Mouse (Mus musculus): ENCODE measurements around the gene Rita1. TPM values are rescaled to one million over a fixed set of nuclear protein-coding genes. Genes with fewer than 3 reads are reported as not detected.

Rita1 gene
- polyA plus RNA-seq, 1 experiment from 2014 or later: 16.5 TPM

GRCm38 (mm10) chr5:120587940-120588568 lies 24.3 kb downstream of the Rita1 start:
- peaks cover 6% of the 10 kb centered on the region; the same call in 1 of the 2 replicates for H3K27me3 ChIP-seq (ENCODE audit: poor library complexity, severe bottlenecking)
- 2% methylated on average over 28 of the region's 29 CpGs for WGBS
- peak; percentile 31 for DNase-seq (ENCODE audit: extremely low spot score, low spot score)
- H3K4me3 ChIP-seq: peak overlapping the region; percentile 81
- peaks cover 44% of the 10 kb centered on the region for H3K4me1 ChIP-seq
- 0 out of 2 replicates have a peak, but pooled peaks cover 3% of the 10 kb centered on the region for H3K9me3 ChIP-seq
- H3K27ac ChIP-seq: peak overlapping the region; percentile 89
- H3K36me3 ChIP-seq (replicated peaks): peaks cover 20% of the 10 kb centered on the region

- peak overlapping the region; percentile 89 for H3K27ac ChIP-seq
- peaks cover 6% of the 10 kb centered on the region; the same call in 1 of the 2 replicates for H3K27me3 ChIP-seq (ENCODE audit: poor library complexity, severe bottlenecking)
- peaks cover 44% of the 10 kb centered on the region for H3K4me1 ChIP-seq
- peaks cover 24% of the 10 kb centered on the region for H3K36me3 ChIP-seq (replicated peaks)
- peak overlapping the region; percentile 81 for H3K4me3 ChIP-seq
- DNase-seq (ENCODE audit: extremely low spot score, low spot score): no peak
- WGBS: 37% methylated on average over 9 of the region's 9 CpGs
- 0 out of 2 replicates have a peak, but pooled peaks cover 3% of the 10 kb centered on the region for H3K9me3 ChIP-seq
These were observed 24.8 kb downstream of the Rita1 start for GRCm38 (mm10) chr5:120587616-120587926.

GRCm38 (mm10) chr5:120586741-120587615 lies 25.4 kb downstream of the Rita1 start:
- Histone ChIP-seq H3K27ac (peak overlapping the region; percentile 89; the same call in 1 of the 2 replicates), H3K4me1 (peaks cover 44% of the 10 kb centered on the region), H3K36me3 (replicated peaks) (peaks cover 27% of the 10 kb centered on the region), H3K9me3 (0 out of 2 replicates have a peak, but pooled peaks cover 3% of the 10 kb centered on the region), H3K27me3 (ENCODE audit: poor library complexity, severe bottlenecking) (peaks cover 6% of the 10 kb centered on the region; the same call in 1 of the 2 replicates), H3K4me3 (peak overlapping the region; percentile 81)
- no peak for DNase-seq (ENCODE audit: extremely low spot score, low spot score)
- 14% methylated on average over 17 of the region's 17 CpGs for WGBS

GRCm38 (mm10) chr5:120584968-120585367 lies 27.4 kb downstream of the Rita1 start:
- no peak for DNase-seq (ENCODE audit: extremely low spot score, low spot score)
- no peak overlapping the region for H3K4me3 ChIP-seq

GRCm38 (mm10) chr5:120583511-120583910 lies 28.9 kb downstream of the Rita1 start:
- no peak overlapping the region for H3K27ac ChIP-seq
- peaks cover 6% of the 10 kb centered on the region; the same call in 1 of the 2 replicates for H3K27me3 ChIP-seq (ENCODE audit: poor library complexity, severe bottlenecking)
- H3K36me3 ChIP-seq (replicated peaks): peaks cover 42% of the 10 kb centered on the region
- no peak for DNase-seq (ENCODE audit: extremely low spot score, low spot score)
- H3K4me1 ChIP-seq: peaks cover 54% of the 10 kb centered on the region
- H3K9me3 ChIP-seq: no peaks in the 10 kb centered on the region
- 95% methylated on average over 4 of the region's 4 CpGs for WGBS
- H3K4me3 ChIP-seq: no peak overlapping the region

More at GRCm38 (mm10) chr5:120584968-120585367, 27.4 kb downstream of the Rita1 start:
- 36% methylated on average over 15 of the region's 15 CpGs for WGBS
- Histone ChIP-seq H3K36me3 (replicated peaks) (peaks cover 40% of the 10 kb centered on the region), H3K9me3 (no peaks in the 10 kb centered on the region), H3K27me3 (ENCODE audit: poor library complexity, severe bottlenecking) (peaks cover 6% of the 10 kb centered on the region; the same call in 1 of the 2 replicates), H3K4me1 (peaks cover 46% of the 10 kb centered on the region), H3K27ac (no peak overlapping the region)

GRCm38 (mm10) chr5:120582002-120582401 lies 30.4 kb downstream of the Rita1 start:
- H3K36me3 ChIP-seq (replicated peaks): peaks cover 42% of the 10 kb centered on the region
- no peak overlapping the region for H3K4me3 ChIP-seq
- no peak overlapping the region for H3K27ac ChIP-seq
- H3K4me1 ChIP-seq: peaks cover 48% of the 10 kb centered on the region
- 93% methylated on average over 9 of the region's 9 CpGs for WGBS
- no peak for DNase-seq (ENCODE audit: extremely low spot score, low spot score)
- H3K9me3 ChIP-seq: no peaks in the 10 kb centered on the region
- no peaks in the 10 kb centered on the region for H3K27me3 ChIP-seq (ENCODE audit: poor library complexity, severe bottlenecking)

- peaks cover 42% of the 10 kb centered on the region for H3K36me3 ChIP-seq (replicated peaks)
- H3K4me3 ChIP-seq: no peak overlapping the region
- H3K9me3 ChIP-seq: no peaks in the 10 kb centered on the region
- no peaks in the 10 kb centered on the region for H3K27me3 ChIP-seq (ENCODE audit: poor library complexity, severe bottlenecking)
- no peak for DNase-seq (ENCODE audit: extremely low spot score, low spot score)
- peak overlapping the region; percentile 31; the same call in 1 of the 2 replicates for H3K27ac ChIP-seq
- 94% methylated on average over 26 of the region's 26 CpGs for WGBS
- peaks cover 40% of the 10 kb centered on the region for H3K4me1 ChIP-seq
These were observed 32.3 kb downstream of the Rita1 start for GRCm38 (mm10) chr5:120579898-120580626.

GRCm38 (mm10) chr5:120579211-120579897 lies 33.0 kb downstream of the Rita1 start:
- H3K27ac ChIP-seq: peak overlapping the region; percentile 31
- H3K27me3 ChIP-seq (ENCODE audit: poor library complexity, severe bottlenecking): no peaks in the 10 kb centered on the region
- H3K9me3 ChIP-seq: no peaks in the 10 kb centered on the region
- peaks cover 40% of the 10 kb centered on the region for H3K4me1 ChIP-seq
- peaks cover 35% of the 10 kb centered on the region for H3K36me3 ChIP-seq (replicated peaks)
- H3K4me3 ChIP-seq: no peak overlapping the region
- WGBS: 77% methylated on average over 26 of the region's 26 CpGs
- DNase-seq (ENCODE audit: extremely low spot score, low spot score): no peak

- Histone ChIP-seq H3K36me3 (replicated peaks) (peaks cover 27% of the 10 kb centered on the region), H3K27ac (peak overlapping the region; percentile 31), H3K4me3 (no peak overlapping the region), H3K9me3 (no peaks in the 10 kb centered on the region), H3K4me1 (peaks cover 41% of the 10 kb centered on the region), H3K27me3 (ENCODE audit: poor library complexity, severe bottlenecking) (no peaks in the 10 kb centered on the region)
- WGBS: 72% methylated on average over 12 of the region's 12 CpGs
- no peak for DNase-seq (ENCODE audit: extremely low spot score, low spot score)
These were observed 33.8 kb downstream of the Rita1 start for GRCm38 (mm10) chr5:120578504-120579081.

GRCm38 (mm10) chr5:120577935-120578441 lies 34.4 kb downstream of the Rita1 start:
- Histone ChIP-seq H3K4me3 (no peak overlapping the region), H3K4me1 (peaks cover 41% of the 10 kb centered on the region), H3K9me3 (no peaks in the 10 kb centered on the region), H3K27ac (peak overlapping the region; percentile 31; the same call in 1 of the 2 replicates), H3K36me3 (replicated peaks) (peaks cover 21% of the 10 kb centered on the region), H3K27me3 (ENCODE audit: poor library complexity, severe bottlenecking) (no peaks in the 10 kb centered on the region)
- DNase-seq (ENCODE audit: extremely low spot score, low spot score): no peak
- WGBS: 70% methylated on average over 10 of the region's 10 CpGs

- no peaks in the 10 kb centered on the region for H3K27me3 ChIP-seq (ENCODE audit: poor library complexity, severe bottlenecking)
- peaks cover 41% of the 10 kb centered on the region for H3K4me1 ChIP-seq
- whole genome bisulfite sequencing: 87% methylated on average over 11 of the region's 11 CpGs
- H3K4me3 ChIP-seq: no peak overlapping the region
- H3K9me3 ChIP-seq: no peaks in the 10 kb centered on the region
- DNase-seq (ENCODE audit: extremely low spot score, low spot score): no peak
- 0 out of 2 replicates have a peak overlapping the region, but pooled peaks have one; percentile 7 for H3K27ac ChIP-seq
- peaks cover 13% of the 10 kb centered on the region for H3K36me3 ChIP-seq (replicated peaks)
These were observed 35.5 kb downstream of the Rita1 start for GRCm38 (mm10) chr5:120576781-120577301.

Data from forebrain, embryonic 10.5 days (tissue).